Mouse (Mus musculus) cerebellum, adult 8-10 months (tissue): ENCODE data around the gene Cpt2.
A peak's percentile ranks its signal among the peaks of the same experiment; 100 is the strongest.

Experiments used
- DNase-seq: peaks from one replicate; pipeline ENCODE4 v3.0.0; 2022

Gene Cpt2

DNA sequence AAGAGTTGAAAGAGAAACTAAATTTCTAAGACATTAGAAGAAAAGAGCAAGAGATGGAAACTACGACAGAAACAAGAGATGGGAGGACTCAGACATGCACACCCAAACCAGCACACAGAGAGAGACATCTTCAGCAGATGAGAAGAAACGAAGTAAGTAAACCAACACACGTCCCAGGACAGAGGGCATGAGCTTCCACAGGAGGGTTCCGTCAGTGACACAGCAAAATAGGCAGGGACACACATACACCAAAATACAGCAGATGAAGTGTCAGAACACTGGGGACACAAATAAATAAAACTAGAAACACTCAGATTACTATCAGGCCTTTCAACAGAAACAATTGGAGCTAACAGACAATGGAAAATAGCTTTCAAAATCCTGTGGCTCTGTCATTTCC, 13.4 kb downstream of the Cpt2 start:
- no peak for DNase-seq

DNA sequence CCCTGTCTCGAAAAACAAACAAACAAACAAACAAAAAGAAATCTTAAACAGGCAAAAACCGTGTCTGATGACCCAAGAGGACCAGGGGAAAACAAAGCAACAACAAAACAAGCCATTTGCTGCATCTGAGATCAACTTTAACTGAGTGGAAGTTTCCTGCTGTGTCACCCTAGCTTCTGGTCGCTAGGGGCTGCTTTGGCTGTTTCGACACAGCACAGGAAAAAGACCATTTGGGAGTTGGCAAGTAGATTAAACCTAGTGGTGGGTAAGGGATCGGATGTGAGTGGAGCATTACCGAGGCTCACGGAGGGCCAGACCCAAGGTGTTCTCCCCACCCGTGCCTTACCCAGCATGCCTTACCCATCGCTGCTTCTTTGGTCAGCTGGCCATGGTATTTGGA, 16.8 kb downstream of the Cpt2 start:
- no peak for DNase-seq

DNA sequence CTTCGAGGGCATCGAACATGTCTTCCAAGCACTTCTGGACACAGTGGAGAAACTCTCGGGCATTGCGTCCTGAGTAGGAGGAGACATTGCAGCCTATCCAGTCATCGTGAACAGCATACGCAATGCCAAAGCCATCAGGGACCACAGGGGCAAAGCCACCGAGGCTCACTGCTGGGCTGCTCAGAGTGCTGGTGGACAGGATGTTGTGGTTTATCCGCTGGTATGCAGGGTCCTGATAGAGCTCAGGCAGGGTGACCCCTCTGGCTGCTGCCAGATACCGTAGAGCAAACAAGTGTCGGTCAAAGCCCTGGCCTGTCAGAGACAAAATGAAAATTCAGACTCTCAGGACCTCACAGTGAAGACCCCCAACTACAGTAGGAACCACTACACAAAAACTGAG, 19.2 kb downstream of the Cpt2 start:
- no peak for DNase-seq

DNA sequence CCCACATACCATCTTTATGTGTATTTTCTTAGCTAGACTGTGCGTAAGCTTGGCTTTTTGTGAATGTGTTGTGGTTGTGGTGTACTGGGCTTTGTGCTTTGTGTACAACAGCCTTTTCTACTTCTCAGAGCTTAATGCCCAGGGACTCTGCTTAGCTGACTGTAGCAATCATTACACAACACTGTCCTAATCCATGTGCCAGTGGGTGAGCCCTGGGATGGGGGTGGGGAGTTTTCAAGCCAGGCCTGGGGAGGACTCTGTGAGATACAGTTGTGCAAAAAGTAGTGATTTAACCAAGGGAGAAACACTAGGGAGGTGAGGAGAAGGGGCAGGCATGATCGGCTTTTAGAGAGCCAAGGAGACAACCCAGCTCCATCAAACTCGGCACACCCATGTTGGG, 23.2 kb downstream of the Cpt2 start:
- DNase-seq = no peak

DNA sequence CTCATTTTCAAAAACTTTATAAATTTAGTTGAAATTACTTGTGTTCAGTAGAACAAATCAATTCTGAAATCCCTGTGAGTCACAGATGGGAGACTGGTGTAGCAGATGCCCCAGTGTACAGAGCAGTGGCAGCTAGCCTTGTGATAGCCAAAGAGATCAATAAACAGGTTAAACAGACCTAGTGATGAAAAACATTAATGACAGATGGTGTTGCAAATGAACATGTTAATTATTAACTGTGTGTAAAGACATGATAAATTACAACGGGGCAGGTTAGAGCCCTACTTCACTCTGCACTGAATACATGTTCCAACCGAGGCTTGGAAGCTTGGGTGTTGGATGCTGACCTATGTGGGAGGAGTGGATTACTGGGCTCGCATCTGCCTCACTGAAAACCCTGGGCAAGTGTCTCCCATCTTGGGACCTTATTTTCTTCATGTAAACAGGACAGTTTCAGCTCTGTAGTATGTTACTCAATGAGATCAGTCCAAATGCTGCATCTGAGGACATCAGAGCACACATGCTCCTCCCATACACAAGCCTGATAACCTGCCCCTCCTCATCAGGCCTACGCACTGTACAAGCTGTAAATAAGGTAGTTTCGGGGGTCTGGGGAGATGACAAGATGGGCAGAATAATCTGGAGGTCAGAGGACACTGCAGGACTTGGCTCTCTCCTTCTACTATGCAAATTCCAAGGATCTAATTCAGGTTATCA, 24.0 kb downstream of the Cpt2 start:
- DNase-seq = no peak

DNA sequence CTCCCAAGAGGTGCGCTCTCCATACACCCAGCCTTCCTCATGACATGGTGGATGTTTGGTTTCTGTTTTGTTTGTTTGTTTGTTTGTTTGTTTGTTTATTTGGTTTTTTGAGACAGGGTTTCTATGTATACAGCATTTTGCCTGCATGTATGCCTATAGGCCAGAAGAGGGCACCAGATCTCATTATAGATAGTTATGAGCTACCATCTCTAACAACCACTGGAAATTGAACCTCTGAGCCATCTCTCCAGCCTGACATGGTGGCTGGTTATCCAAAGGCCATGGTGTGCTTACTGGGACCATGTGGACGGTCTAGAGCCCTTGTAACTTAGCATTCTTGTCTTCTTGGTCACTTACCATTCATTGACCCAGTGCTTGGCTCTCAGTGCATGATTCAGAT, 30.7 kb downstream of the Cpt2 start:
- DNase-seq = no peak

DNA sequence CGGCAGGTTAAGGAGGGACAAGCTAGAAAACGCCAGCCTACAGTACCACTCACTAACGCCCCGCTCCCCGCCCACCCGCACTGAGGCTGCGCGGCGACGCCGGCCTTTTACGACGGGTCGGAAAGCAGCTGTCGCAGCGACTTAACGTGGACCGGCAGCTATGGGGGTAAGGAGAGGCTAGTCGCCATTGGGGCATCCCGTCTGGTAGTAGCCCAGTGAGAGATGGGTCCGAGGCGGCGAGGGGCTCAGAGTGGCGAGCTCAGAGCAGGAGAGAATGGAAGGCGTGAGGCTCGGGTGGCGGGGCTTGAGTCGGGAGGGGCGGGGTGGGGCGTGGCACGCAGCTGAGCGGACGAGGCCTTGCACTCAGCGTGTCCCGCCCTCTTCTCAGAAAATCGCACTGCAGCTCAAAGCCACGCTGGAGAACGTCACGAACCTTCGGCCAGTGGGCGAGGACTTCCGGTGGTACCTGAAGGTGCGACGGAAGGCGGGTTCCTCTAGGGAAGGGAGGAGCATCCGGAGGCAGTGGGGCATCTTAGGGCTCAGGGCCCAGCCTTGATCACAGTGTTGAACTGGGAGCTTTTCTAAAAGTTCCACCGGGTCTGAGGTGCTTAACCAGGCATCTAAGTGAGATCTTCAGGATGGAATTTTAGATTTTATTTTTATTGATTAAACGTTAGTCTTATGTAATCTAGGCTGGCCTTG, 33.5 kb downstream of the Cpt2 start, which contains the start of gene 0610037L13Rik:
0610037L13Rik (plus strand) TSS at position 83 of the 702 bp plus-strand sequence.
- peak; percentile 92 for DNase-seq

DNA sequence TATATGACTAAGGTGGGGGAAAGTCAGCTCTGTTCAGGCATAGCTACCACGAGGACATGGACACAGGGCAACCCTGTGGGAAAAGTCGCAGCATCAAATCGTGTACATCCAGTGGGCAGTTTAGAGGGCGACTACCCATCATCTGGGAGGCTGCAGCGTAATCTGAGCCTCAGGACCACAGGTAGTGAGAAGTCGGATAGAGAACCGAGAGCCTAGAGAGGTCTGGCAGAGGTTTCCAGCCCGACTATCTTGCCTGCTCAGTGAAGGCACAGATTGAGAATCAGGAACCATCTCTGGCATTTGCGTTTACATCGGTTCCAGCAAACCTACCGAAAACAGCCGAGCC, 34.1 kb downstream of the Cpt2 start:
- DNase-seq = no peak

DNA sequence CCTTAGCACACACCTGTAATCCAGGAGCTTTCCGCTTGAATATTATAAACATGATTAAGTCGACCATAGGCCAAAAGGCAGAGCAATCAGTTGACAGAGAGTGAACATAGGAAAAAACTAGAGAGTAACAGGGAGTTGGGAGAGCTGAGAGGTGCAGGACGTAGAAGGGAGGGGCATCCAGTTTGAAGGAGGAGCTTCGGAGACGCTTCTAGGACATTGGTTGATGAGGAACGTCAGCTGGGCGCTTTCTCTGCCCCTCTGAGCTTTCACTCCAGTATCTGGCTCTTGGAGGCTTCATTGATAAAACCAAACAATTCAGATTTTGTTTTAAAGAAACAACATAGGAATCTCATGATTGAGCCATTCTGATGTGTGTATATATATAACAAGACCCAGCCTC, 37.0 kb downstream of the Cpt2 start:
- no peak for DNase-seq

DNA sequence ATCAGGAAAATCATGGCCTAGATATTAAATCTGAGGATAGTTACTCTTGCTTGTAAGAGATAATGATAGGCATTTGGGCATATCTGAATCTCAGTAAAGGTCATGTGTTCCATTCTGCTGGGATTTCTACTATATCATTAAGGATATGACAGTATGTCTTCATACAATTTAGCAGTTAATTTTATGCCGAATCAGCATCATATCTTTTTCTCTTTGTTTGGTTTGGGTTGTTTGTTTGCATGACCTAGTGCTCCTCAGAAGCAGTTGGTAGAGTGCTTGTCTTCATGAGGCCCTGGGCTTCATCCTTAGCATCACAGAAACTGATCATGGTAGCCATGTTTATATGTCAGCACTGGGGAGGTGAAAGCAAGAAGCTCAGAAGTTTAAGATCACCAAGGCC, 41.8 kb downstream of the Cpt2 start:
- DNase-seq = no peak

DNA sequence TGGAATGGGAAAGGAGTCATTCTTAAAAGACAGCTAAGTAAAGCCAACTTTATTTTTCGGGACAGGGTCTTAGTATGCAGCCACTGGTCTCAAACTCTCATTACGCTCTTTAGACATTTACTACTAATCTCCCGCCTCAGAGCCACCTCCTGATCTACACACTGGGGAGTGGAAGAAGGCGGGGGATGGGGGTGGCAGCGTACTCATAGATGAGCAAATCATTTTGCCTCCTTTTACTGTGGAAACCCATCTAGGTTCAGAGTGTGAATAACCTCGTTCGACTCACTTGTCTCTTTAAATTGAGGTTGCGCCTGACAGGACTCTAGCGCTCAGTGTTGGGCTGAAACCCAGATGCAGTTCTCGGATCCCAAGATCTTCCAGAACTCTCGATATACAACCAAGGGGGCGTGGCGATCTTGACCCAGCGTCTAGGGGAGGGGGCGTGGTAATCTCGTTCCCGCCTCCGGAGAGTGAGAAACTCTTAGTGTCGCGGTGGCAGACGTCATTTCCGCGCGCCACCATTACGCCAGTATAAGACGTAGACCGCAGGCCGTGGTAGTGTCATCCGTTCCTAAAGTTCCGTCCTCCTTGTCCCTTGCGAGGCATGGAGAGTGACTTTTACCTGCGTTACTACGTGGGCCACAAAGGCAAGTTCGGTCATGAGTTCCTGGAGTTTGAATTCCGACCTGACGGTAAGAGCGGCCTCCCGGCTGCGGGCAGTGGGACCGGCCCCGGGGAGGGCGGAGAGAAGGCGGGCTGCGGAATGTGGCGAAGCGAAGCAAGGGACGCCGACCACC, 44.0 kb downstream of the Cpt2 start, which contains the start of gene Magoh:
Magoh (plus strand) TSS at position 502 of the 797 bp plus-strand sequence.
- DNase-seq = peak; percentile 94

DNA sequence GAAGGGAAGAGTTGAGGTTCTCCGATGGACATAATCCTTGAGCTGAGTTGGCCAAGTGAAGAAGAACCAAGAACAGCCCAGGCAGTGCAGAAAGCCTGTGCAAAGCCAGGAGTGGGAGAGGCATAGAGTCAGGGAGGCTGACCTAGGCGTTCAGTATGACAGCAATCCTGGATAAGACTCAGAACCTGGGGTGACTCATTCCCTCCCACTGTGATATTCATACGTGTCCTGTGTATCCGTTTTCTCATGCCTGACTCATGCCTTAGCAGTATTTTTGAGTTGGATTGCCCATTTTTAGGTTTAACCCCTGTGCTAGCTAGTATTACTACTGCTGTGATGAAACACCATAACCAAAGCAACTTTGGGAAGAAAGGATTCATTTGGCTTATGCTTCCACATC, 58.5 kb downstream of the Cpt2 start:
- DNase-seq = no peak

DNA sequence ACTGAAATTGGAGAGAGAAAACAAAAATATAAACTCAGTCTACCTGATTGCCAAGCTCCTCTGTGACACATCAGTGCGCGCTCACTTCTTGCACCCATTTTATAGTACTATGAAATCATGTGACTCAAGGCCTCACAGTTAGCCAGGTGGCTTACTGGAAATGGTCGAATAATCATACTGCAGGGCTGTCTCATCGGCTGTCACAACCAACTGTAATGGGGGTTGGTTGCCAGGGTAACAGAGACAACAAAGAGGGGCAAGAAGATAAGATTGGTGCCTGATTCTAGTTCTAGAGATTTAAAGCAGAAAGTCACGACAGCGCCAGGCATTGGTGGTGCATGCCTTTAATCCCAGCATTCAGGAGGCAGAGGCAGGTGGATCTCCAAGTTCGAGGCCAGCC, 64.4 kb downstream of the Cpt2 start:
- no peak for DNase-seq

DNA sequence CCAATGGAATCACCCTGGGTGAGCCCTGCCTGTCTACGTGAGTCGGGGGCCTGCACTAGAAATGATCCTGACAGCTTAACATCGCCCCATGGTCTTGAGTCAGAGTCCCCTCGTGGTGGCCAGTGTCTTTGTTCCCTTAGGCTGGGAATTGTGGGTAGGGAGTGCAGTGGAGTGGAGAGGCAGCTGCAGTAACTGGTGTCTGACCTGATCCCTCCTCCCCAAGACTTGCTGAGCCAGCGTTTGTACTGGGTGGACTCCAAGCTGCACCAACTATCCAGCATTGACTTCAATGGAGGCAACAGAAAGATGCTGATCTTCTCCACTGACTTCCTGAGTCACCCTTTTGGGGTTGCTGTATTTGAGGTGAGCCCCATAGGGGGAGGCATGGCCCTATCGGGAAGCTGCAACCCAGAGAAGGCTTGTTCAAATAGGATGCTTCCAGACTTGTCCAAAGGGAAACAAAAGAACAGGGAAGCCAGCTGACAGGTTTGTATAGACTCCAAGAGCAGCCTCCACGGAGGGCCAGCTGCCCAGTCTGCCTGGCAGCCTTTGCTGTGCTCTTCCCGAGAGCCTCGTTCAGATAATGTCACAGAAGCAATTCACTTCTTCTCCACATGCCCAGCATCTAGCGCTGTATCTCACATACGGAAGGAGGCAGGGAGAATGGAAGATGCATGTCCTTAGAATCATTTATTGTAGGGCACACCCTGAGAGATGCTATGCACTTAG, 66.3 kb downstream of the Cpt2 start:
- peak; percentile 39 for DNase-seq
